Mouse (Mus musculus) bone marrow macrophage, adult 2 months (primary cell): ENCODE measurements around the gene Lrp2bp. TPM values are rescaled to one million over a fixed set of nuclear protein-coding genes. Genes with fewer than 3 reads are reported as not detected.

Source experiments
- H3K27ac ChIP-seq: 2 replicates; pipeline ENCODE4 v1.5.1; 2012; ENCODE audit warnings: low read depth, low read length; ENCODE audit not compliant: insufficient read depth
- H3K4me1 ChIP-seq: 2 replicates; pipeline ENCODE4 v1.6.1; 2012; ENCODE audit warnings: low read length; ENCODE audit not compliant: control insufficient read depth, insufficient read depth
- H3K4me3 ChIP-seq: 2 replicates; pipeline ENCODE4 v1.5.1; 2012; ENCODE audit warnings: mild to moderate bottlenecking, low read length, moderate library complexity; ENCODE audit not compliant: insufficient read depth
- CTCF ChIP-seq: IDR thresholded peaks from 2 replicates; pipeline ENCODE4 v1.5.1; 2012; ENCODE audit warnings: low read depth, mild to moderate bottlenecking, low read length, moderate library complexity
- POLR2A ChIP-seq: IDR thresholded peaks from 2 replicates; pipeline ENCODE4 v1.6.1; 2012; ENCODE audit warnings: mild to moderate bottlenecking, low read depth, low read length, borderline replicate concordance
- polyA plus RNA-seq: library from polyadenylated mRNA; stranded (reverse); fragments of >200 nt; gene quantifications from 2 replicates; pipeline ENCODE4 v1.2.4, GENCODE M21; 2012; ENCODE audit not compliant: missing spikeins, insufficient read depth, insufficient read length

The Lrp2bp gene
- polyA plus RNA-seq, 1 experiment: not detected

DNA sequence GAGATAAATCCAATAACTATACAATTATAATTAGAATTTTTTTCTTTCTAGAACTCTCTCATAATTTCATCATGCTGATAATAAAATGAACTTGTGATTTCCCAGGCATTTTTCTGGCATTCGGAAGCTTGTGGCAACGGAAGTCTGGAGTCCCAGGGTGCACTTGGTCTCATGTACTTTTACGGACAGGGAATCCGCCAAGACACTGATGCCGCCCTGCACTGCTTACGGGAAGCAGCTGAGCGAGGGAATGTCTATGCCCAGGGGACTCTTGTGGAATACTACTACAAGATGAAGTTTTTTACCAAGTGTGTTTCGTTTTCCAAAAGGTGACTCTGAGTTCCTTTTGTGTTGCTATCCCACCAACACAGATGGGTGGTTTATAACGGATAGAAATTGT, 23.7 kb downstream of the Lrp2bp start:
- no peak overlapping the region for H3K27ac ChIP-seq
- no peak overlapping the region for H3K4me3 ChIP-seq
- H3K4me1 ChIP-seq: no peaks in the 10 kb centered on the region; the same call in 1 of the 2 replicates
- TF ChIP-seq CTCF: no peak
- no peak for TF ChIP-seq POLR2A

DNA sequence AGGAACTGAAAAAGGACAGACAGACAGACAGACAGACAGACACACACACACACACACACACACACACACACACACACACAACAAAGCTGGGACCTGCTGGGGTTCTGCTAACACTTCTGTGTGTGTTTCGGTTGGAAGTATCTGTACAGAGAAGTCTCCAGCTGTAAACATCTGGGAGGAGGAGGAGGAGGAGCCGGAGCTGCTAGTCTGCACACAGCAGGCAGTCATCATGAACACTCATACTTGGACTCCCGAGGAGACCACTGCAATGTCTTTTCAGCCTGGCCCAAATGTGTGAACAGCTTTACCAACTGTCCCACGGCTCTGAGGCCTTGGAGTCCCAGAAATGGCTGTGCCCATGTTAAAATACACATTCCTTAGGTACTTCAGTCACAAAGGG, 25.3 kb downstream of the Lrp2bp start:
- Histone ChIP-seq H3K4me1 (no peaks in the 10 kb centered on the region; the same call in 1 of the 2 replicates), H3K4me3 (no peak overlapping the region), H3K27ac (no peak overlapping the region)
- TF ChIP-seq CTCF: no peak
- no peak for TF ChIP-seq POLR2A

DNA sequence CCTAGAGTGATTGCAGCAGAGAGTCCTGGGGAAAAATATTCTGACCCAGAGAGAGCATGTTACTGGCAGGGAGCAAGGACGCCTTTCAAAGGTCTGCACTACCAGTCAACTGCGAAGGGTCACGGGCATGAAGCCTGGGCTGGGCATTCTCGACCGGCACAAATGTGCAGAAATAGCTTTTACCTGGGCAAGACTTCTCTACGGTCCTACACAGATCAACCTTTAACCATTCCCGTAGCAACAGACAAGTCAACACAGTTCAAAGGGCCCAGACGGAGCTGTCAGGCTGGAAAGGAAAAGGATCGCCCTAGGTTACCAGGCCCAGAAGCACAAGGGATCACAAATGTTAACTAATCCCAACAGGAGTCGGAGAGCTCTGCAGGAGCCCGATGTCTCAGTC, 37.1 kb downstream of the Lrp2bp start:
- no peak overlapping the region for H3K27ac ChIP-seq
- no peak overlapping the region for H3K4me3 ChIP-seq
- no peaks in the 10 kb centered on the region for H3K4me1 ChIP-seq
- TF ChIP-seq POLR2A (no peak), CTCF (no peak)

DNA sequence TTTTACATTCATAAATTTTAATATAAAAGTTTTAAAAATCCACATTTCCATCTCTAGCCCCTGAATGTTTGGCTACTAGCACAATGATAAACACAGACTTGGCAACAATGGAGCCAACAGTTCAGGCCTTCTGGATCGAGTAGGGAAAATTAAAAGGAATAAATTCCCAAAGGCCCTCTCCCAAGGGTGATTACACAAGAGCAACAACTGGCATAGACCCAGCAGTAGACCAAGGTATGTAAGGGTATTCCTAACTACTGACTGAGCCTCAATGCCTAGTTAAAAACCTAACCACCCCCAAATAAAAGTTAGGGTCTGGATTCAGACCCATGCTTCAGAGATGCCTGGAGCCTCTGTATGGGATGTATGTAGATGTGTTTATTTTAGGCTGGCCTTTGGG, 40.6 kb downstream of the Lrp2bp start:
- Histone ChIP-seq H3K27ac (no peak overlapping the region), H3K4me1 (no peaks in the 10 kb centered on the region), H3K4me3 (no peak overlapping the region)
- no peak for TF ChIP-seq POLR2A
- TF ChIP-seq CTCF: no peak

DNA sequence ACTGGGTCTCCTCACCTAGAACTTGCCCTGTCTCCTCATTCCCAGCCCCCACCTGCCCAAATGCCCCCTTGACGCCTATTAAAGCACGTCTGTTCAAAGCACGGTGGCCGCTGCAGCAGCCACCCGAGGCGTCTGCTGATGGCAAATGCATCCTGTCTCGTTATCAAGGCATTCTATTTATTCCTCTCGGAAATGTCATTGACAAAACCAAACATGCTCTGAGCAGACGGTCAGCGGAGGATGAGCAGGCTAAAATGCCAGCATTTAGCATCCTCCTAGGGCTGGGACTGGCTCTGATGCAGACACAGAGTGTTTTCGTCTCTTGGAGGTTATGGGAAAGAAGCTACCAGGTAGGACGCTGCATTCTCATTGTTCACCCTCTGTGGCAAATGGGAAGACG, 41.2 kb downstream of the Lrp2bp start:
- H3K27ac ChIP-seq: no peak overlapping the region
- H3K4me3 ChIP-seq: no peak overlapping the region
- H3K4me1 ChIP-seq: no peaks in the 10 kb centered on the region
- no peak for TF ChIP-seq POLR2A

DNA sequence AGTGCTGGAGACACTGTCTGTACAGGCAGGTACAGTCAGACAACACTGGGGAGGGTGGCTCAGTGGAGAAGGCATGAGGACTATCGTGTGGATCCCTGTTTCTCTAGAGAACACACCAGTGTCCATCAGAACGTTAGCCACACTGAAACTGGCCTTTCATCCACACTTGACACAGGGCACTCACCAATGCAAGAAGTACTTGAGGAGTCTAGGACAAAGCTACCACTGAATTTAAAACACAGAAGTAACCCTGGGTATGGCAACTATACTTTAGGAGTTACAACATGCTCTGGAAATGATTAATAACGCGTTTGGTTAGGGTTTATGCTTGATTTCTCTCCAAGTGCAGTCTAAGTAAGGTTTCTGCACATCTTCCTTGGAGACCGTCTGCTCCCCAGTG, 73.7 kb downstream of the Lrp2bp start:
- Histone ChIP-seq H3K27ac (no peak overlapping the region), H3K4me3 (no peak overlapping the region), H3K4me1 (peaks cover 7% of the 10 kb centered on the region)
- no peak for TF ChIP-seq CTCF
- no peak for TF ChIP-seq POLR2A

DNA sequence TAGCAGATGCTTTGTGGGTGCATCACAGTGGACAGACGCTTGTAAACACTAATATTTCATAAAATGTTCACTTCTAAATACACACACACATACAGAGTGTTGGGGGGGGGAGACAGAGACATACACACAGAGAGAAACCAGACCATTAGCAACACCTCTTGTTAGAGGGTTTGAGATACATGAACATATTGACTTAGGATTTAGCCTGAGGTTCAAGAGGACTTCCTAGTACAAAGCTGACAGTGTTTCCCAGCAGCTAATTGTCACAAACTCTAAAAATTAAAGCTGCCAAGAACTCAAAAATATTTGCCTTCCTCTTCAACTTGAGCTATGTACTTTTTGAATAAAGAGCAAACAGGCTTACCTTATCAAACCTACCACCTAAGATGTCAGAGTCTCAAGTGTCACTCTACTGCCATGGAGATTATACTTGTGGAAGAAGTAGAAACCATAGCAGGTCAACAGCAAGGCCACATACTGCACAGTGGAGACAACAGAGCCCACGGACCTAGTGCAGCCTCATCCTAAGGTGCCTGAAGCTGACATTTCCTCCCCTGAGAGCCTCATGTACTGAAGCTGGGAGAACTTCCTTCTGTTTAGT, 74.5 kb downstream of the Lrp2bp start:
- Histone ChIP-seq H3K27ac (no peak overlapping the region), H3K4me3 (no peak overlapping the region)
- TF ChIP-seq CTCF (no peak), POLR2A (no peak)

DNA sequence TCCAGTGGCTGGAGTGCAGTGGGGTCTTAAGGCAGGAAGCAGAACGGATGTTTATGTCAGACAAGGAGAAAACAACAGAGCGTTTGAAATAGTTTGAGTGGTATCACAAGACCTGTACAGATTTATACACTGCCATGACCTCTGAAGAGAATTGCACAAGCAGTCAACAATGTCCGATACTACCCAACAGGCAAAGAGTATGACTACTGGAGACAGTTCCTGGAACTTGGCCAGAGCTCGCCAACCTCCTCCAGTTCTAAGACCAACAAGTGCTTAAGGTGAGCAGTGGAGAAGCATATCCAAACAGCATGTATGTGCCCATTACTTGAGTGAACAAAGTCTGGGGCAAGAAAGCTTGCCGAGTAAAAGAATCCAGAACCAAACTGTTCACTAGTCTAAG, 76.1 kb downstream of the Lrp2bp start:
- no peak overlapping the region for H3K27ac ChIP-seq
- no peak overlapping the region for H3K4me3 ChIP-seq
- TF ChIP-seq CTCF (no peak), POLR2A (no peak)
- H3K4me1 ChIP-seq: peaks cover 13% of the 10 kb centered on the region

More for the DNA sequence above, 74.5 kb downstream of the Lrp2bp start:
- peaks cover 9% of the 10 kb centered on the region for H3K4me1 ChIP-seq

DNA sequence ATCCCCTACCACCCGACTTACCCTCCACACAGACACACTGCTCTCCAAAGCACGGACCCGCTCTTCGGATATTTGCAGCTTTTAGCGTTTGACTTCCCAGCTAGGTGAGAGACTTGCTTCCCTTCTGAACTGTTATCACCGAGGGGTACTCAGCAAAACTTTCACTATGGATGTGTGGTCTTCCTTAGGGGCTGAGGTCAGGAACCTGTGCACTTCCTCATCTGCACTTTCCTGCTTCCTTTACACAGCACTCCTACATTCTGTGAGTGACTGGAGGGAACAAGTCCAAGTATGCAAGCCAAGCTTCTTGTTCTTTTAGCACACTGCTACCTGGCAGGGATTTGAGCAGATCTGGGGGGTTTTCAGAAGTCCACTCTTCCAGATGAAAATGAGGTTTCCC, 79.8 kb downstream of the Lrp2bp start:
- TF ChIP-seq CTCF (no peak), POLR2A (no peak)
- Histone ChIP-seq H3K4me1 (peaks cover 13% of the 10 kb centered on the region), H3K27ac (peak overlapping the region; percentile 28; the same call in 1 of the 2 replicates), H3K4me3 (no peak overlapping the region)

Other genes with a start within 250 kb of the Lrp2bp start
- gene Pdlim3, start 113.8 kb upstream of the Lrp2bp start, polyA plus RNA-seq: not detected in 2 replicates
- gene Ccdc110, start 64.7 kb upstream of the Lrp2bp start, polyA plus RNA-seq: not detected in 2 replicates
- gene 1700029J07Rik, start 24.1 kb upstream of the Lrp2bp start, polyA plus RNA-seq: 0.40 and 0.59 TPM in 2 replicates
- 65.6 and 68.4 TPM in 2 replicates for gene Ufsp2, start 23.8 kb upstream of the Lrp2bp start, polyA plus RNA-seq
- gene Ankrd37, start 6.4 kb downstream of the Lrp2bp start, polyA plus RNA-seq: 4.8 and 6.5 TPM in 2 replicates
- gene Cfap97, start 152.5 kb downstream of the Lrp2bp start, polyA plus RNA-seq: 9.4 and 14.1 TPM in 2 replicates
- 10.8 and 12.3 TPM in 2 replicates for gene Snx25, start 152.9 kb downstream of the Lrp2bp start, polyA plus RNA-seq
- gene Slc25a4, start 212.0 kb downstream of the Lrp2bp start, polyA plus RNA-seq: 105 and 111 TPM in 2 replicates